Mouse (Mus musculus): ENCODE data around the gene Col6a6. TPM values are rescaled to one million over a fixed set of nuclear protein-coding genes. Genes with fewer than 3 reads are reported as not detected.

Gene Col6a6
- total and polyA plus RNA-seq, 3 experiments: not detected

DNA sequence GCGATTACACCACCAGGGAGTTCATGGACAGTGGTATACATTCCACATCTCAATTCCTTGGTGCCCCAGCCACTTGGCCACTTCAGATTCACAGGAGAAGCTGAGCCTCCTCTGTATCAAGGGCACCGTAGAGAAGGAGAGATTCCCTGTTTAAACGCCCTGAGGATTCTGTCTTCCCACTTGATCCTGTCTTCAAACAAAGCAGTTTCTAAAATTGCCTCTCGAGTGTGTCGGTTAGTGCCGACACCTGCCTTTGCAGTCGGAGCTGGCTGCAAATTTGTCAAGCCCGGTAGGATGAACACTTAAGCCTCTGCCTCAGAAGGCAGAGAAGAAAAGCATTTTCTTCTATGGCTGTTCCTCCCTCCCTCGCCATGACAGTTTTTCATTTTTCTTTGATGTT lies 134.9 kb downstream of the Col6a6 start:
- no peak for DNase-seq (ENCODE audit: low read depth, low spot score)
- no peaks in the 10 kb centered on the region for H3K4me1 ChIP-seq (ENCODE audit: control insufficient read depth in 1 of 2, insufficient read depth in 2 of 2, low read length in 2 of 2)
- H3K36me3 ChIP-seq (ENCODE audit: control insufficient read depth in 1 of 2, insufficient read depth in 2 of 2, low read length in 2 of 2): no peaks in the 10 kb centered on the region
- no peak overlapping the region for H3K4me3 ChIP-seq (ENCODE audit: control insufficient read depth in 1 of 2, insufficient read depth in 1 of 2, low read depth in 2 of 2, low read length in 2 of 2)
- no peaks in the 10 kb centered on the region for H3K27me3 ChIP-seq (ENCODE audit: control insufficient read depth in 1 of 2, insufficient read depth in 2 of 2, low read length in 2 of 2)
- no peak overlapping the region for H3K9ac ChIP-seq (ENCODE audit: control insufficient read depth, low read depth, low read length, poor library complexity, severe bottlenecking)
- TF ChIP-seq RCOR1 (IDR thresholded peaks at IDR 0.05; ENCODE audit: low read depth, low read length) (no peak), ZKSCAN1 (IDR thresholded peaks at IDR 0.05; ENCODE audit: low read depth, low read length) (no peak), MYB (IDR thresholded peaks at IDR 0.05; ENCODE audit: low read depth, low read length) (no peak)
- H3K27ac ChIP-seq (ENCODE audit: control insufficient read depth, low read depth, low read length): no peak overlapping the region
- H3K79me2 ChIP-seq (ENCODE audit: control insufficient read depth, insufficient read depth, low read length, poor library complexity): no peaks in the 10 kb centered on the region
- H3K9me3 ChIP-seq (replicated peaks; ENCODE audit: insufficient read depth, low read length): no peaks in the 10 kb centered on the region

DNA sequence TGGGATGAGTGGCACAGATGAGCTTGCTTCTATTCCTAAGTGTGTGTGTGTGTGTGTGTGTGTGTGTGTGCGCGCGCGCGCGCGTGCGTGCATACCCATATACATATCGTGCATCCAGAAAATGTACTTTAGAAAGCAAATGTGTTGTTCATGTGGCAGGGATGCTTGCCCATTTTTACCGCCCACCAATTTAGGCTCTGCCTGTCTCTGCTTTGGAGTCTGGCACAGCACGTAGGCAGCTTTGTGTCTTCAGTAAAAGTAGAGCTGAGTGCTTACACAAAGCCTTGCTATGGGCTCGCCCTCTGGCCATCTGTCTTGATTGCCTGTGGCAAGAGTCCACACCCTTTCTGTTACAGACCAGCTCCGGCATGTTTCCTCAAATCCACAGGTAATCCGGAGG lies 135.5 kb downstream of the Col6a6 start:
- Histone ChIP-seq H3K4me3 (ENCODE audit: control insufficient read depth in 1 of 2, insufficient read depth in 1 of 2, low read depth in 2 of 2, low read length in 2 of 2) (no peak overlapping the region), H3K27ac (ENCODE audit: control insufficient read depth, low read depth, low read length) (no peak overlapping the region), H3K27me3 (ENCODE audit: control insufficient read depth in 1 of 2, insufficient read depth in 2 of 2, low read length in 2 of 2) (no peaks in the 10 kb centered on the region), H3K79me2 (ENCODE audit: control insufficient read depth, insufficient read depth, low read length, poor library complexity) (no peaks in the 10 kb centered on the region), H3K9ac (ENCODE audit: control insufficient read depth, low read depth, low read length, poor library complexity, severe bottlenecking) (no peak overlapping the region), H3K9me3 (replicated peaks; ENCODE audit: insufficient read depth, low read length) (no peaks in the 10 kb centered on the region), H3K36me3 (ENCODE audit: control insufficient read depth in 1 of 2, insufficient read depth in 2 of 2, low read length in 2 of 2) (no peaks in the 10 kb centered on the region), H3K4me1 (ENCODE audit: control insufficient read depth in 1 of 2, insufficient read depth in 2 of 2, low read length in 2 of 2) (no peaks in the 10 kb centered on the region)
- TF ChIP-seq ZC3H11A (IDR thresholded peaks at IDR 0.05; ENCODE audit: low read depth, low read length) (no peak), MAZ (IDR thresholded peaks at IDR 0.05; ENCODE audit: low read depth, low read length) (no peak), TAL1 (IDR thresholded peaks at IDR 0.05; ENCODE audit: low read length) (no peak), POLR2A (IDR thresholded peaks at IDR 0.05; ENCODE audit: control insufficient read depth in 1 of 2, insufficient read depth in 1 of 2, low read depth in 1 of 2, low read length in 2 of 2, poor library complexity in 1 of 2) (no peak), MEF2A (IDR thresholded peaks at IDR 0.05; ENCODE audit: extremely low read depth, insufficient replicate concordance, low read depth, low read length, poor library complexity, severe bottlenecking) (no peak), ELF1 (IDR thresholded peaks at IDR 0.05; ENCODE audit: low read depth, low read length) (no peak), TBP (IDR thresholded peaks at IDR 0.05; ENCODE audit: low read depth, low read length) (no peak), EP300 (IDR thresholded peaks at IDR 0.05; ENCODE audit: low read depth in 1 of 2, low read length in 2 of 2) (no peak), ZNF384 (IDR thresholded peaks at IDR 0.05; ENCODE audit: low read depth, low read length) (no peak)
- DNase-seq (ENCODE audit: low read depth, low spot score): no peak

DNA sequence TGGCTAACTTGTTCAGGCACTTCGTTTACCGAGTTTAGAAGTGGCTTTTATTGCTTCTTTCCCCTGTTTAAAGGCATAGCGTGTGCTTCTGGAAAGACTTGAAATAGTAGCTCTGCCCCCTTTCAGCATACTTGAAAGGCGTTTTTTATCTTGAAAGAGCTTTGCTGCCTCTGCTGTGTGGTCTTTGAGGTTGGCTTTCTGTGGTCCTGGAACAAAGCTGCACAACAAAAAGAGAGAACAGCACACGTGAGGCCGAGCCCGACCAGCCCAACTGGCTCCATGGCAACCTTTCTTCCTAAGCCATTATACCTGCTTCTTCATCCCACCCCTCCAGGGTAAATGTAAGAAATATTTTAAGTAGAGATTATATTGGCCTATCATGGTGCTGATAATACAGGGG lies 138.5 kb downstream of the Col6a6 start:
- no peaks in the 10 kb centered on the region; a peak in 1 of 4 replicates for H3K36me3 ChIP-seq (ENCODE audit: control insufficient read depth in 1 of 2, insufficient read depth in 2 of 2, low read length in 2 of 2)
- H3K4me1 ChIP-seq (ENCODE audit: control insufficient read depth in 1 of 2, insufficient read depth in 2 of 2, low read length in 2 of 2): no peaks in the 10 kb centered on the region
- H3K9ac ChIP-seq (ENCODE audit: control insufficient read depth, low read depth, low read length, poor library complexity, severe bottlenecking): no peak overlapping the region
- H3K79me2 ChIP-seq (ENCODE audit: control insufficient read depth, insufficient read depth, low read length, poor library complexity): no peaks in the 10 kb centered on the region
- H3K27me3 ChIP-seq (ENCODE audit: control insufficient read depth in 1 of 2, insufficient read depth in 2 of 2, low read length in 2 of 2): no peaks in the 10 kb centered on the region
- H3K9me3 ChIP-seq (replicated peaks; ENCODE audit: insufficient read depth, low read length): no peaks in the 10 kb centered on the region
- H3K4me3 ChIP-seq (ENCODE audit: control insufficient read depth in 1 of 2, insufficient read depth in 1 of 2, low read depth in 2 of 2, low read length in 2 of 2): no peak overlapping the region
- no peak for TF ChIP-seq ZC3H11A (IDR thresholded peaks at IDR 0.05; ENCODE audit: low read depth, low read length)
- TF ChIP-seq RCOR1 (IDR thresholded peaks at IDR 0.05; ENCODE audit: low read depth, low read length): no peak
- no peak for TF ChIP-seq NRF1 (IDR thresholded peaks at IDR 0.05; ENCODE audit: insufficient read depth, low read depth, low read length, poor library complexity, severe bottlenecking)
- TF ChIP-seq ZNF384 (IDR thresholded peaks at IDR 0.05; ENCODE audit: low read depth, low read length): no peak
- TF ChIP-seq POLR2AphosphoS2 (IDR thresholded peaks at IDR 0.05; ENCODE audit: low read length): no peak
- TF ChIP-seq KAT2A (conservative IDR thresholded peaks at IDR 0.05; ENCODE audit: low read depth, low read length): no peak
- TF ChIP-seq ZKSCAN1 (IDR thresholded peaks at IDR 0.05; ENCODE audit: low read depth, low read length): no peak
- no peak for TF ChIP-seq USF1 (IDR thresholded peaks at IDR 0.05; ENCODE audit: low read depth, low read length)
- no peak for TF ChIP-seq MYC (IDR thresholded peaks at IDR 0.05; ENCODE audit: low read depth, low read length)
- no peak for TF ChIP-seq POLR2A (IDR thresholded peaks at IDR 0.05; ENCODE audit: control insufficient read depth in 1 of 2, insufficient read depth in 1 of 2, low read depth in 1 of 2, low read length in 2 of 2, poor library complexity in 1 of 2)
- no peak for TF ChIP-seq TBP (IDR thresholded peaks at IDR 0.05; ENCODE audit: low read depth, low read length)
- TF ChIP-seq GATA1 (IDR thresholded peaks at IDR 0.05; ENCODE audit: low read depth, low read length): no peak
- TF ChIP-seq POLR2AphosphoS5 (IDR thresholded peaks at IDR 0.05; ENCODE audit: borderline replicate concordance, low read depth, low read length): no peak
- no peak for TF ChIP-seq E2F4 (IDR thresholded peaks at IDR 0.05; ENCODE audit: borderline replicate concordance, low read depth, low read length)
- no peak overlapping the region for H3K27ac ChIP-seq (ENCODE audit: control insufficient read depth, low read depth, low read length)
- no peak for DNase-seq (ENCODE audit: low read depth, low spot score)
